Mouse (Mus musculus) intestine, postnatal 0 days (tissue): ENCODE data around the gene Chst8. TPM values are rescaled to one million over a fixed set of nuclear protein-coding genes. Genes with fewer than 3 reads are reported as not detected.

ENCODE experiments used
- ATAC-seq: fragments of 200-750 bp; cut with Nextera tagmentation; 2 replicates; pipeline ENCODE4 v1.8.0; 2017; ENCODE audit warnings: mild to moderate bottlenecking, moderate TSS enrichment, moderate library complexity
- H3K27ac ChIP-seq: fragments of 300-500 bp; sonication (generic); 2 replicates; pipeline ENCODE4 v1.5.1; 2014; ENCODE audit warnings: mild to moderate bottlenecking, low read depth, low read length, moderate library complexity
- H3K27me3 ChIP-seq: fragments of 300-500 bp; sonication (generic); replicated peaks from 2 replicates; pipeline ENCODE4 v1.6.1; 2014; ENCODE audit warnings: low read length, mixed read lengths; ENCODE audit not compliant: control insufficient read depth, insufficient read depth
- H3K36me3 ChIP-seq: fragments of 300-500 bp; sonication (generic); 2 replicates; pipeline ENCODE4 v1.6.1; 2014; ENCODE audit warnings: mild to moderate bottlenecking, moderate library complexity; ENCODE audit not compliant: control insufficient read depth, insufficient read depth
- H3K4me1 ChIP-seq: fragments of 300-500 bp; sonication (generic); replicated peaks from 2 replicates; pipeline ENCODE4 v1.6.1; 2014; ENCODE audit warnings: antibody characterized with exemption, low read length, mixed read lengths; ENCODE audit not compliant: control insufficient read depth, insufficient read depth
- H3K4me2 ChIP-seq: fragments of 300-500 bp; sonication (generic); replicated peaks from 2 replicates; pipeline ENCODE4 v1.6.1; 2014; ENCODE audit warnings: low read depth, mild to moderate bottlenecking, moderate library complexity
- H3K4me3 ChIP-seq: fragments of 300-500 bp; sonication (generic); 2 replicates; pipeline ENCODE4 v1.5.1; 2014; ENCODE audit warnings: low read depth, low read length
- H3K9ac ChIP-seq: fragments of 300-500 bp; sonication (generic); 2 replicates; pipeline ENCODE4 v1.6.1; 2014; ENCODE audit warnings: mild to moderate bottlenecking, low read depth, low read length
- H3K9me3 ChIP-seq: fragments of 300-500 bp; sonication (generic); 2 replicates; pipeline ENCODE4 v1.6.1; 2016; ENCODE audit warnings: mixed run types; ENCODE audit not compliant: control insufficient read depth
- CTCF ChIP-seq: sonication (generic); IDR thresholded peaks from 2 replicates; pipeline ENCODE4 v1.5.1; 2016; ENCODE audit warnings: low read depth, mild to moderate bottlenecking, control low read depth, antibody characterized with exemption, moderate library complexity
- WGBS: fragments of 180-500 bp; shearing (Covaris S2); extraction: QIAGEN DNeasy Blood & Tissue Kit; methylation state at CpG from one replicate; pipeline ENCODE4 v1.1.7; 2014; 5-methylcytosine and 5-hydroxymethylcytosine counted together
- polyA plus RNA-seq: library from polyadenylated mRNA; unstranded; fragments of >200 nt; fragmentation: Nextera tagmentation; extraction: Ambion mirVana; gene quantifications from 2 replicates; pipeline ENCODE4 v1.2.1, GENCODE M21; 2015

The Chst8 gene
- polyA plus RNA-seq, 1 experiment from 2014 or later: 2.7 TPM

- WGBS: under 1% methylated on average over 53 of the region's 64 CpGs
- 0 out of 2 replicates have a peak, but pooled peaks cover 4% of the 10 kb centered on the region for H3K27me3 ChIP-seq
- H3K36me3 ChIP-seq: peaks cover 4% of the 10 kb centered on the region; the same call in 1 of the 2 replicates
- H3K4me3 ChIP-seq: peak overlapping the region; percentile 71
- ATAC-seq: no peak
- no peaks in the 10 kb centered on the region for H3K4me1 ChIP-seq
- peak overlapping the region; percentile 46; the same call in 1 of the 2 replicates for H3K27ac ChIP-seq
- H3K9ac ChIP-seq: peak overlapping the region; percentile 88
- no peak for TF ChIP-seq CTCF
- peak overlapping the region; percentile 99 for H3K4me2 ChIP-seq
- H3K9me3 ChIP-seq: no peaks in the 10 kb centered on the region
Observed at GRCm38 (mm10) chr7:34653731-34654440, 158.6 kb downstream of the Chst8 start.

- no peak for TF ChIP-seq CTCF
Observed at GRCm38 (mm10) chr7:34652751-34653502, 159.6 kb downstream of the Chst8 start.

GRCm38 (mm10) chr7:34651381-34651780 lies 161.1 kb downstream of the Chst8 start:
- H3K9ac ChIP-seq: no peak overlapping the region
- WGBS: 67% methylated on average over 2 of the region's 2 CpGs
- H3K27me3 ChIP-seq: 0 out of 2 replicates have a peak, but pooled peaks cover 4% of the 10 kb centered on the region
- ATAC-seq: no peak
- no peaks in the 10 kb centered on the region for H3K4me1 ChIP-seq
- no peak for TF ChIP-seq CTCF
- no peaks in the 10 kb centered on the region for H3K9me3 ChIP-seq
- no peak overlapping the region for H3K4me2 ChIP-seq
- peaks cover 4% of the 10 kb centered on the region; the same call in 1 of the 2 replicates for H3K36me3 ChIP-seq
- no peak overlapping the region for H3K4me3 ChIP-seq
- no peak overlapping the region for H3K27ac ChIP-seq

More at GRCm38 (mm10) chr7:34652751-34653502, 159.6 kb downstream of the Chst8 start:
- WGBS: 4% methylated on average over 48 of the region's 48 CpGs
- Histone ChIP-seq H3K9me3 (no peaks in the 10 kb centered on the region), H3K36me3 (peaks cover 4% of the 10 kb centered on the region; the same call in 1 of the 2 replicates), H3K27me3 (0 out of 2 replicates have a peak, but pooled peaks cover 4% of the 10 kb centered on the region), H3K4me2 (peak overlapping the region; percentile 99), H3K4me1 (no peaks in the 10 kb centered on the region), H3K4me3 (peak overlapping the region; percentile 71), H3K9ac (peak overlapping the region; percentile 88; the same call in 1 of the 2 replicates), H3K27ac (no peak overlapping the region)
- no peak for ATAC-seq

GRCm38 (mm10) chr7:34647052-34647451 lies 165.5 kb downstream of the Chst8 start:
- Histone ChIP-seq H3K9ac (no peak overlapping the region), H3K4me2 (no peak overlapping the region), H3K36me3 (peaks cover 25% of the 10 kb centered on the region), H3K9me3 (no peaks in the 10 kb centered on the region), H3K27me3 (no peaks in the 10 kb centered on the region), H3K4me1 (no peaks in the 10 kb centered on the region), H3K27ac (no peak overlapping the region), H3K4me3 (no peak overlapping the region)
- WGBS: 68% methylated on average over 9 of the region's 9 CpGs
- ATAC-seq: no peak
- no peak for TF ChIP-seq CTCF

- Histone ChIP-seq H3K4me3 (no peak overlapping the region), H3K27ac (no peak overlapping the region), H3K9me3 (no peaks in the 10 kb centered on the region), H3K36me3 (peaks cover 31% of the 10 kb centered on the region), H3K4me1 (no peaks in the 10 kb centered on the region), H3K9ac (no peak overlapping the region), H3K27me3 (no peaks in the 10 kb centered on the region), H3K4me2 (no peak overlapping the region)
- no peak for ATAC-seq
- 85% methylated on average over 12 of the region's 12 CpGs for WGBS
- TF ChIP-seq CTCF: no peak
Observed at GRCm38 (mm10) chr7:34646144-34646795, 166.2 kb downstream of the Chst8 start.

GRCm38 (mm10) chr7:34645623-34646022 lies 166.9 kb downstream of the Chst8 start:
- peaks cover 31% of the 10 kb centered on the region for H3K36me3 ChIP-seq
- no peak overlapping the region for H3K4me3 ChIP-seq
- H3K27ac ChIP-seq: no peak overlapping the region
- no peaks in the 10 kb centered on the region for H3K27me3 ChIP-seq
- H3K4me1 ChIP-seq: no peaks in the 10 kb centered on the region
- no peak overlapping the region for H3K4me2 ChIP-seq
- no peak for ATAC-seq
- H3K9me3 ChIP-seq: no peaks in the 10 kb centered on the region
- no peak overlapping the region for H3K9ac ChIP-seq
- 97% methylated on average over 2 of the region's 2 CpGs for WGBS
- no peak for TF ChIP-seq CTCF
